Mouse (Mus musculus) kidney, adult 18-20 months (tissue): Measurements from ENCODE around the gene Ces1e.
A peak's percentile ranks its signal among the peaks of the same experiment; 100 is the strongest.
"Not testable (repeated sequence)": the region's sequence is repeated elsewhere in the genome, so short reads cannot be mapped to it uniquely, and the experiment has no call there.

ENCODE experiments used
- DNase-seq: peaks from one replicate; pipeline ENCODE4 v3.0.0; 2021

Gene Ces1e

DNA sequence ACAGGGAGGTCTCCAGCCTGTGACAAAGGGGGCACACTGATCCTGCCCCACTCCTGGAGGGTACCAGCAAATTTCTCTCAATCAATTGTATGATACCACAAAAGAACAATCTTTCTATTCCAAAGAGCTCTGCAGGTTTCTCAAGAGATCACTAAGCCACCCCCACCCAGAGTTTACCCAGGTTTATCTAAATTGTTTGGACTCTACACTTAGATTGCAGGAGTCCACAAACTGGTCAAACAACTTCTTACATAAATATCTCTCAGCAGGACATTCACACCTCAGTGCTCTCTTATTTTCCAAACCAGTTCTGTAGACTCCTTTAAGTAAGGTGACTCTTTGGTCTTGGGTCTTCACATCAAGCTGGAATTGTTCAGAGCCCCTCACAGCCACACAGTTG is at the start of gene Ces1e:
Ces1e (minus strand) TSS at position 174 of the 400 bp plus-strand sequence.
- DNase-seq: no peak

- DNase-seq: no peak
Observed at GRCm38 (mm10) chr8:93278176-93278805, 48.9 kb upstream of the Ces1e start.

DNA sequence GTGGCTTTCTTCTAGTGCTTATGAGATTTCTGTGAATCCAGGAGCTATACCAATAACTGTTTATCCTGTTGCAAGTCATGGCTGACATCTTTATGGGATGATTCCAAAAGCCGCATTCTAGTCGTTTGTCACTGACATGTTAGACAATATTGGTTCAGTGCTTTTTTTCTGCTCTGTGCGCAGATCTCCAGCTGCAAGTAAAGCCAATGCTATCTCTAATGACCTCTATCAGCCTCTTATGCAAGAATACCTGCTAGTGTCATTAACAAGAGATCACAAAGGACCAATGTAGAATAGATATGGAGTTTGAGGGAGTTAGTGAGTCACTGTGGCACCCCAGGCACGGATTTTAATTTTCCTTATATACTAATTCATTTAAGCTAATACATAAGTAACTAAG is 45.2 kb upstream of the Ces1e start:
- DNase-seq: no peak

GRCm38 (mm10) chr8:93273321-93273720 is 43.9 kb upstream of the Ces1e start:
- no peak for DNase-seq

- DNase-seq: peak; percentile 63
Observed at GRCm38 (mm10) chr8:93272686-93273085, 43.3 kb upstream of the Ces1e start.

DNA sequence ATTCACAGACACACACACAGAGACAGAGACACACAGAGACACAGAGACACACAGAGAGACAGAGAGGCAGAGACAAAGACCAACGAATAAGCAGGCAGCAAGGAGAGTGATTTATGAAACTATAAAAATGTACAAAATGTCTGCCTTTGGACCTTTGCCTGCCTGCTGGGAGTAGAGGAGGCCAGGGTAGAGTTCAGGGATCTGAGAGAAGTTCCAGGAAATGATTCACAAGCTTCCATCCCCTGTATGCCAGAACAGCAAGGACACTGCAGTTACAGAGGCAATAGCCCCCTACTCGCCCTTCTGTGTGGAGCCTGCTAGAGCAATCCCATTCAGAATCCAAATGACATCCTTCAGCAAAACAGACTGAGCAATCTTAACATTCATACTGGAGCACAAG is 32.0 kb upstream of the Ces1e start:
- DNase-seq: no peak

- DNase-seq: no peak
Observed at GRCm38 (mm10) chr8:93252400-93252925, 23.0 kb upstream of the Ces1e start.

GRCm38 (mm10) chr8:93246057-93246456 is 16.6 kb upstream of the Ces1e start:
- DNase-seq: no peak

DNA sequence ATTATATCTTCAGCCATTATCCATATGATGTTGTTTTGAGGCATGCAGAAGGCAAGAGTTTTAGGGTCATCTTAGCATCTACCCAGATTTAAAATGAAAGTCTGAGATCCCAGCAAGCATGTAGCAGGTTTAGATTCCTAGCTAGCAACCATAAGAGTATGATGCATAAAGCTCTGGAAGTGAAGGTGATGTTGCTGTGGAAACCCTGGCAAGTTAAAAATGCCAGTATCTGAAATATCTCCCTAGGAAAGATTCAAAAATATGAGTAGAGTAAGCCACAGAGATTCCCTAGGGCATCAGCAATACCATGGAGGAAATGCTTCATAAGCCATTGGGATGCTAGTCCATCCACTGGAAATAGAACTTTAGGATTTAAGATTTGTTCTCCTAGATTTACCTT is 10.5 kb upstream of the Ces1e start:
- DNase-seq: no peak

DNA sequence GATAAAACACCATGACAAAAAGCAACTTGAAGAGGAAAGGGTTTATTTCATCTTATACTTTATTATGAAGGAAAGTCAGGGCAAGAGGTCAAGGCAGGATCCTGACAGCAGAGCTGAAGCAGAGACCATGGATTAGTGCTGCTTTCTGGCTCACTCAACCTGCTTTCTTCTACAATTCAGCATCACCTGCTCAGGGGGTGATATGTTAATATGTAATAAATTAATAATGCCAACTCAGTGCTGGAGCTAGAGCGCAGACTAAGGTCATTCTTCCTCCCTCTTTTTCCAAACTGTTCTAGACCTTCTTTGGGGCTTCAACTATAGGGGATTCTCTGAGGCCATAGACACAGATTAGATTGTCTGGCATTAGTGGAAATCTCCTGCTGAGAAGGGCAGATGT is 6.3 kb upstream of the Ces1e start:
- DNase-seq: no peak

DNA sequence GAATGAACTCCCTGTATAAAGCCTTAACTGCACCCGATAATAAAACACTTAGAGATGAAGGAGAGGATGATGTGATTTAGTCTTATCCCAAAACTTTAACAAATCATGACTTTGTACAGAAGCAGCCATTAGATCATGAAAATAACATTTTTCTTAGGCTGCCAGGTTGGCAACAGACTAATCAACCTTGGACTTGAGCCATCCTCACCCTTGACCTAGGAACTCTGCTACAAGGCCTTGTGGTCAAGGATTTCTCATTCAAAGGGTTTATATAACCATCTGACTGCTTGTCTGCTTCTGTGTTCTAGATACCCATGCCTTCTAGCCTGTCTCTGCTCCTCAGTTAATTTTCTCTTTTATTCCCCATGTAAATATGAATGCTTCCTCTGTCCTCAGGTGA is 5.3 kb upstream of the Ces1e start:
- DNase-seq: no peak

DNA sequence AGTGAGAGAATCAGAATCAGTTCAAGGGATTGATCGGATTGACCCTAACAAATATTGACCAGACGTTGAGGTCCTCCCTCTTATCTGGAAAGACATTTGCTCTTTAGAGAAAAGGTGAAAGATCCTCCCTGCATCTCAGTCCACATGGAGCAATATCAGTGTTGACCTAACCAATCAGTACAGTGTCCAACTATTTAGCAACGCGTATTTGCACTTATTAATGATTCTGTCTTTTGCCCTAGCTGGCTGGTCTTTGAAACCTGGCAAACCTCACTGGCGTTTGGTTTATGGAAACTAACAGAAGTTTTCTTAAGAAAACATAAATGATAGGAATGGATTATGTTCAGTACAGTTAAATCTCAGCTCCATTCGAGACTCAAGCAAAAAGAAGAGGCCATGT is 4.6 kb upstream of the Ces1e start:
- DNase-seq: no peak

- DNase-seq: peak; percentile 40
Observed at GRCm38 (mm10) chr8:93228673-93229370, 597 bp downstream of the Ces1e start.

DNA sequence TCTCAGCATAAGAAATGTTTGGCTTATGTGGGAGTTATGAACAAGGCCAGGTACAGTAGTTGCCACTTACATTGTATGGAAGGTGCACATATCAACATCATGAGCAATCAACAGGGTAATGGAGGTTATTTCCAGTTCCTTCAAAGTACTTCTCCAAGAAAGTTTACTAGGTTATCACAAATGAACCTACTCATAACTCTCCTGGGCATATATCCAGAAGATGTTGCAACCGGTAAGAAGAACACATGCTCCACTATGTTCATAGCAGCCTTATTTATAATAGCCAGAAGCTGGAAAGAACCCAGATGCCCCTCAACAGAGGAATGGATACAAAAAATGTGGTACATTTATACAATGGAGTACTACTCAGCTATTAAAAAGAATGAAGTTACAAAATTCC is 2.9 kb downstream of the Ces1e start:
- DNase-seq: not testable (repeated sequence)

DNA sequence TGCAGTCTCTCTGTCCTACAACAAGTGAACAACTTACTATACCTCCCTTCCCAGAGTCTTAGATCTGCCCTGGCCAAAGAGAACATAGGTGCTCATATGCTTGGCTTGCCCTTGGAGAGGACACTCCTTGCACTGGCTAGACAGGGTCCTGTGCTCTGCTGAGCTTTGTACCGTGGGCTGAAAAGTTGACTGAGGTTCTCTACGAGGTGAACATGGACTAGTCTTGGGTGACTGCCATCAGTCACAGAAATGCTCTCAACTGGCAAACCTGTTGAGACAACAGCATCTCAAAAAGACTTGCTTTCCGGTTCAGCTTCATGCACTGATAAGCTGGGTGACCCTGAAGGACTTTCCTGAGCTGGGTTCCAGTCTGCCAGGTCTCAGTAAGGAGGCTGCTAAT is 7.5 kb downstream of the Ces1e start:
- no peak for DNase-seq

DNA sequence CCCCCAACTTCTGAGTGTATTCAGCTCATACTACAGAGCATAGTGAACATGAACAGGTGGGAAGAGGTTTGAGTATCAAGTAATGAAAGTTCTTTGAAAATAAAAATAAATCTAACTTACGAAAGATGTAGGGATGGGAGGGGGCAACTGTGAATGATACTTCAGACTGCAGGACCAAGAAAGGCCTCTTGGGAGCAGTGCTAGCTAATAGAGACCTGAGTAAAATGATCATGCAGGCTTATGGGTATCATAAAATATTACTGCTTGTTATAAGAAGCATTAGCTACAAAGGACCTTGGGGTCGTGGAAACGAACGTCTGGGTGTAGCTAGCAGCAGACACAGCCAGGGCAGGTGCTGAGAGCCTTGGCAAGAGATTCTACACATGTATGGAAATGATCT is 11.6 kb downstream of the Ces1e start:
- no peak for DNase-seq

DNA sequence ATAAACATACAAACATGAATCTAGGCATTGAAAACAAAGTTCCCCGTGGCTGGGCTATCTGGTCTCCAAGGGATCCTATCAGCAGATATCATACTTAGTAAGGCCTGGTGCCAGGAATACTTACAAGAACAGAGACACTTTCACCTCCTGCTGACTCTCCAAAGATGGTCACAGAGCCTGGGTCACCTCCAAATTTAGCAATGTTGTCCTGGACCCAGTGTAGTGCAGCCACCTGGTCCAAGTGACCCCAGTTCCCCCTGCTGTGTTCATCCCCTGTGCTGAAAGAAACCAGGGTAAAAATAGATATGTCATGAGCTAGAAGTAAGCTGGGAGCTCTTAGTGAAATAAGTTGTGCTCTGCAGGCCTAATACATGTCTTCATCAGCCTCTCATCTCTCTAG is 12.0 kb downstream of the Ces1e start:
- DNase-seq: no peak

DNA sequence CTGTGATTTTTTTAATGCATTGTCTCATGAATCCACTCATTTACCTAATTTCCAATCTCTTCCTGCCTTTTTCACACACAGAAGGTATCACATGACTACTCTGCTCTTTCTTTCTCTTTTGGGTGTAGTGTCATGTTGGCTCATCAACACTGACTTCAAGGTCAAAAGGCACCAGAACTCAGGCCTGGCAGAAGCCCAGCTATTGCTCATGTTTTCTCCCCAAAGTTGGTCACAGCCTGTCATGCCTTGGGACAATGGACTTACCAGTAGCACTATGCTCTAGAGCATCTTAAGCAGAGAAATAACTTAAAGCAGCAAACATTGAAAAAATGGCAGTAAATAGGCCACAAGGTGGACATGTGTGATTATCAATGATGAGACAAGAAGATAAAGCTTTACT is 18.3 kb downstream of the Ces1e start:
- DNase-seq: no peak

GRCm38 (mm10) chr8:93199146-93199545 is 30.3 kb downstream of the Ces1e start:
- peak; percentile 57 for DNase-seq

GRCm38 (mm10) chr8:93197685-93198525 is 31.5 kb downstream of the Ces1e start, which contains the start of gene Ces1d:
Gene Ces1d, minus strand, starts transcription at chr8:93197838.
- DNase-seq: peak; percentile 81

GRCm38 (mm10) chr8:93196436-93196835 is 33.0 kb downstream of the Ces1e start:
- no peak for DNase-seq

DNA sequence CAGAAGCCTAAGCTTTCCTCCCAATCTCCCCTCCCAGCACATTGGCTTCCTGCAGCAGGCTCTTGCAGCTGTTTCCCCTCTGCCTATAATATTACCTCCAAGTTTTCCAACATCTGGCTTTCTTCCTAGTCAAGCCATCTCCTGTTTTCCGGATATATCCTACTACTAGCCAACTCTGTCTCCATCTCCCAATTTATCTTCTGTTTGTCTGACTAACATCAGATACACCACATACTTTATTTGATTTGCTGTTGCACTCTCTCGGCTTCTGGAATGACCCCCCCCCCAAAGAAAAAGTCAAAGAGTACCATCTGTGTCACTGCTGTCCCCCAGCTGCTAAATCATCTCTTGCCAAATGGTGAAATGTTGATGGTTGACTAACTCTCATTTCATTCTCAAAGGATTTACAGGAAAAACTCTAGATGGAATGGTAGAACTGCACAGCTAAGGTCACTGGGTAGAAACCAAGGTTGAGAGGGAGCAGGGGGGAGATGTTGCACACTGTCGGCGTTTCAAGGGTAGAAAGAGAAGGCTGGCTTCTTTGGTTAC is 48.8 kb downstream of the Ces1e start:
- DNase-seq: no peak

- no peak for DNase-seq
Observed at GRCm38 (mm10) chr8:93176593-93176992, 52.8 kb downstream of the Ces1e start.
